Mouse (Mus musculus) MEL (cell line): ENCODE results near the gene Crybb3. TPM values are rescaled to one million over a fixed set of nuclear protein-coding genes. Genes with fewer than 3 reads are reported as not detected.

Experiments used
- DNase-seq: peaks from one replicate; pipeline ENCODE4 v3.0.0; 2011; ENCODE audit warnings: low read depth, low spot score
- H3K27ac ChIP-seq: 2 replicates; pipeline ENCODE4 v1.5.1; 2012; ENCODE audit warnings: low read depth, mild to moderate bottlenecking, control low read depth, low read length, moderate library complexity; ENCODE audit not compliant: control insufficient read depth
- H3K27me3 ChIP-seq, 2 experiments: fragments of 150-350 bp in 1 of 2; sonication (generic) in 1 of 2; 2 replicates each; pipeline ENCODE4 v1.6.1; 2012; ENCODE audit warnings: low read length in 2 of 2, mild to moderate bottlenecking in 2 of 2, improper control_type of control experiment in 1 of 2, moderate library complexity in 1 of 2; ENCODE audit not compliant: insufficient read depth in 2 of 2, control insufficient read depth in 1 of 2
- H3K36me3 ChIP-seq, 2 experiments: 2 replicates each; pipeline ENCODE4 v1.6.1; 2012 to 2014; ENCODE audit warnings: low read length in 2 of 2, improper control_type of control experiment in 1 of 2, inconsistent platforms in 1 of 2, mild to moderate bottlenecking in 1 of 2; ENCODE audit not compliant: insufficient read depth in 2 of 2, control insufficient read depth in 1 of 2
- H3K4me1 ChIP-seq, 2 experiments: fragments of 150-350 bp in 1 of 2; sonication (generic) in 1 of 2; 2 replicates each; pipeline ENCODE4 v1.6.1; 2012; ENCODE audit warnings: low read length in 2 of 2, improper control_type of control experiment in 1 of 2, mild to moderate bottlenecking in 1 of 2; ENCODE audit not compliant: insufficient read depth in 2 of 2, control insufficient read depth in 1 of 2
- H3K4me3 ChIP-seq, 2 experiments: fragments of 150-350 bp in 1 of 2; sonication (generic) in 1 of 2; 2 replicates each; pipeline ENCODE4 v1.5.1; 2012; ENCODE audit warnings: low read depth in 2 of 2, low read length in 2 of 2, mild to moderate bottlenecking in 2 of 2, moderate library complexity in 2 of 2, control low read depth in 1 of 2, improper control_type of control experiment in 1 of 2; ENCODE audit not compliant: control insufficient read depth in 1 of 2, insufficient read depth in 1 of 2
- H3K79me2 ChIP-seq: 2 replicates; pipeline ENCODE4 v1.6.1; 2012; ENCODE audit warnings: mild to moderate bottlenecking, low read length, moderate library complexity; ENCODE audit not compliant: control insufficient read depth, poor library complexity, insufficient read depth
- H3K9ac ChIP-seq: 2 replicates; pipeline ENCODE4 v1.6.1; 2012; ENCODE audit warnings: low read depth, mild to moderate bottlenecking, control low read depth, low read length, moderate library complexity; ENCODE audit not compliant: control insufficient read depth, poor library complexity, severe bottlenecking
- H3K9me3 ChIP-seq: fragments of 150-350 bp; sonication (generic); replicated peaks from 2 replicates; pipeline ENCODE4 v1.6.1; 2012; ENCODE audit warnings: mild to moderate bottlenecking, low read length, improper control_type of control experiment, moderate library complexity; ENCODE audit not compliant: insufficient read depth
- BHLHE40 ChIP-seq: IDR thresholded peaks from 2 replicates; pipeline ENCODE4 v1.6.1; 2012; ENCODE audit warnings: low read depth, mild to moderate bottlenecking, inconsistent platforms, low read length, improper control_type of control experiment, borderline replicate concordance
- CHD1 ChIP-seq: IDR thresholded peaks from 2 replicates; pipeline ENCODE4 v1.6.1; 2012; ENCODE audit warnings: low read depth, mild to moderate bottlenecking, inconsistent platforms, low read length, improper control_type of control experiment
- E2F4 ChIP-seq: IDR thresholded peaks from 2 replicates; pipeline ENCODE4 v1.6.1; 2011; ENCODE audit warnings: low read depth, low read length, improper control_type of control experiment, borderline replicate concordance
- ELF1 ChIP-seq: IDR thresholded peaks from 2 replicates; pipeline ENCODE4 v1.6.1; 2014; ENCODE audit warnings: low read depth, mild to moderate bottlenecking, inconsistent platforms, low read length, improper control_type of control experiment, moderate library complexity
- ETS1 ChIP-seq: IDR thresholded peaks from 2 replicates; pipeline ENCODE4 v1.6.1; 2012; ENCODE audit warnings: low read depth, mild to moderate bottlenecking, inconsistent platforms, low read length, improper control_type of control experiment, moderate library complexity
- GABPA ChIP-seq: IDR thresholded peaks from 2 replicates; pipeline ENCODE4 v1.6.1; 2012; ENCODE audit warnings: low read depth, mild to moderate bottlenecking, inconsistent platforms, low read length, improper control_type of control experiment, moderate library complexity
- GATA1 ChIP-seq: IDR thresholded peaks from 2 replicates; pipeline ENCODE4 v1.6.1; 2011; ENCODE audit warnings: low read depth, low read length, improper control_type of control experiment
- KAT2A ChIP-seq: conservative IDR thresholded peaks from 2 replicates; pipeline ENCODE4 v1.6.1; 2012; ENCODE audit warnings: low read depth, low read length, improper control_type of control experiment, inconsistent platforms
- MEF2A ChIP-seq: IDR thresholded peaks from 2 replicates; pipeline ENCODE4 v1.6.1; 2014; ENCODE audit warnings: low read depth, mild to moderate bottlenecking, inconsistent platforms, low read length, improper control_type of control experiment; ENCODE audit not compliant: poor library complexity, insufficient replicate concordance, severe bottlenecking; ENCODE audit errors: extremely low read depth
- MYB ChIP-seq: IDR thresholded peaks from 2 replicates; pipeline ENCODE4 v1.6.1; 2011; ENCODE audit warnings: mild to moderate bottlenecking, low read depth, low read length, improper control_type of control experiment
- NRF1 ChIP-seq: IDR thresholded peaks from 2 replicates; pipeline ENCODE4 v1.6.1; 2014; ENCODE audit warnings: low read depth, mild to moderate bottlenecking, inconsistent platforms, low read length, improper control_type of control experiment, moderate library complexity; ENCODE audit not compliant: poor library complexity, insufficient read depth, severe bottlenecking
- POLR2AphosphoS2 ChIP-seq: IDR thresholded peaks from 2 replicates; pipeline ENCODE4 v1.6.1; 2011; ENCODE audit warnings: low read length, improper control_type of control experiment
- POLR2AphosphoS5 ChIP-seq: IDR thresholded peaks from 2 replicates; pipeline ENCODE4 v1.6.1; 2012; ENCODE audit warnings: low read depth, borderline replicate concordance, mild to moderate bottlenecking, inconsistent platforms, low read length, moderate library complexity, mixed read lengths
- RAD21 ChIP-seq: IDR thresholded peaks from 2 replicates; pipeline ENCODE4 v1.6.1; 2011; ENCODE audit warnings: mild to moderate bottlenecking, low read depth, low read length, improper control_type of control experiment
- SMC3 ChIP-seq: IDR thresholded peaks from 2 replicates; pipeline ENCODE4 v1.6.1; 2011; ENCODE audit warnings: low read depth, low read length, improper control_type of control experiment
- TAL1 ChIP-seq: IDR thresholded peaks from 2 replicates; pipeline ENCODE4 v1.6.1; 2012; ENCODE audit warnings: mild to moderate bottlenecking, inconsistent platforms, low read length, moderate library complexity, mixed read lengths
- TBP ChIP-seq: IDR thresholded peaks from 2 replicates; pipeline ENCODE4 v1.8.0; 2011; ENCODE audit warnings: low read depth, low read length, improper control_type of control experiment
- UBTF ChIP-seq: IDR thresholded peaks from 2 replicates; pipeline ENCODE4 v1.6.1; 2012; ENCODE audit warnings: low read depth, mild to moderate bottlenecking, inconsistent platforms, low read length, improper control_type of control experiment, moderate library complexity, borderline replicate concordance; ENCODE audit not compliant: insufficient read depth
- USF1 ChIP-seq: IDR thresholded peaks from 2 replicates; pipeline ENCODE4 v1.6.1; 2014; ENCODE audit warnings: low read depth, mild to moderate bottlenecking, inconsistent platforms, low read length, improper control_type of control experiment, moderate library complexity
- ZC3H11A ChIP-seq: IDR thresholded peaks from 2 replicates; pipeline ENCODE4 v1.6.1; 2012; ENCODE audit warnings: low read depth, mild to moderate bottlenecking, inconsistent platforms, low read length, improper control_type of control experiment
- ZMIZ1 ChIP-seq: IDR thresholded peaks from 2 replicates; pipeline ENCODE4 v1.6.1; 2012; ENCODE audit warnings: low read depth, mild to moderate bottlenecking, inconsistent platforms, low read length, improper control_type of control experiment, moderate library complexity
- polyA plus RNA-seq, 2 experiments: library from polyadenylated mRNA; stranded (reverse) in 1 of 2; unstranded in 1 of 2; fragments of >175 nt in 1 of 2; fragments of >200 nt in 1 of 2; gene quantifications; 2 replicates each; pipeline versions ENCODE4 v1.2.1 to v1.2.4; 2012; ENCODE audit warnings: low replicate concordance in 2 of 2, low read depth in 1 of 2; ENCODE audit not compliant: insufficient read length in 2 of 2, insufficient read depth in 1 of 2, missing spikeins in 1 of 2
- total RNA-seq: library from RNA; depleted of rRNA; stranded (reverse); fragments of 300-350 nt; gene quantifications from 2 replicates; pipeline ENCODE4 v1.2.3, GENCODE M21; 2012

The Crybb3 gene
- total and polyA plus RNA-seq, 3 experiments, result not detected

DNA sequence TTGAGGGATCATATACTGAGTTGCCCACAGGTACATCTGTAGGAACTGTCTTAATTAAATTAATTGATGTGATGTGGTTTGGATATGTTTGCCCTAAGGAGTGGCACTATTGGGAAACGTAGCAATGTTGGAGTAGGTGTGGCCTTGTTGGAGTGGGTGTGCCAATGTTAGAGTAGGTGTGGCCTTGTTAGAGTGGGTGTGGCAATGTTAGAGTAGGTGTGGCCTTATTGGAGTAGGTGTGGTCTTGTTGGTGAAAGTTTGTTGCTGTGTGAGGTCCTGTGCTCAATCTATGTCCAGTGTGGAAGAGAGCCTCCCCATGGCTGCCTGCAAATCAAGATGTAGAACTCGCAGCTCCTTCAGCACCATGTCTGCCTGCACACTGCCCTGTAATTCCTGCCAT lies 2.9 kb upstream of the Crybb3 start (continued):
- TF ChIP-seq ZMIZ1, result no peak
- TF ChIP-seq, all 39 proteins: peak for 0

DNA sequence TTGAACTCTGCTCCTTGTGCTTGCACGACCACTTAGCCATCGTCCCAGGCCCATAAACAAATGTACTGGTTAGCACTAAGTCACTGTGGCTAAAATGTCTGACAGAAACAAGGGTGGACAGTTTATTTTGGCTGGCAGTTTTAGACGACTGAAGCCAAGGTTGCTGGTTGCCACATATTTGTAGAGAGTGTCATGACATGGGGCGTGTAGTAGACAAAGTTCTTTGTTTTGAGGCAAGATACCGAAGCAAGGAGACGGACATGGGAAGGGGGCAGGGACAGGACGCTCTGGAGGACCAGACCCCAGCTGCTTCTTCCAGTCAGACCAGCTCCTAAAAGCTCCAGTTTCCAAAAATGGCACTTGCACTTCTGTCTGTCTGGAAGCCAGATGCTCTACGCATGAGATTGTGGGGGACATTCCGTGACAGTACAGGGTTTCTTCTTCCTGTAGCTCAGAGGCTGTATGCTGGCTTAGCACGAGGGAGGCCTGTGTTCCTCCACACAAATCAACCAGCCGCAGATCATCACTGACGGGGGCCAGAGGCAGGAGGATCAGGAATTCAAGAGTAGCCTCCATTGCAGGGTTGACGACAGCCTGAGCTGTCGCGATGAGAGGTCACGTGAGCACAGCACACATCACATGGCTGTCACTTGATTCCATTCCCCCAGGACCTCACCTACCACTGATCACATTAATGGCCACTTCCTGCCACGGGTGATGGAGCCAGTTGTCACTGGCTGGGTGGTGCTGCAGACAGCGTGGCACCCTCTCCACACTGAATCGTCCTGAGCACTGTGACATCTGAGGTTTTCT lies 1.2 kb upstream of the Crybb3 start:
- H3K9me3 ChIP-seq, result no peaks in the 10 kb centered on the region
- H3K27me3 ChIP-seq, result no peaks in the 10 kb centered on the region
- no peak for DNase-seq
- no peak overlapping the region for H3K27ac ChIP-seq
- H3K4me3 ChIP-seq, result no peak overlapping the region
- H3K36me3 ChIP-seq, result no peaks in the 10 kb centered on the region
- TF ChIP-seq ELF1 (no peak), RAD21 (no peak), TBP (no peak), POLR2AphosphoS5 (no peak), UBTF (no peak), ZC3H11A (no peak), KAT2A (no peak), MEF2A (no peak), GABPA (no peak)
- TF ChIP-seq, all 39 proteins: peak for 0
- Histone ChIP-seq H3K79me2 (no peaks in the 10 kb centered on the region), H3K4me1 (no peaks in the 10 kb centered on the region), H3K9ac (no peak overlapping the region)

DNA sequence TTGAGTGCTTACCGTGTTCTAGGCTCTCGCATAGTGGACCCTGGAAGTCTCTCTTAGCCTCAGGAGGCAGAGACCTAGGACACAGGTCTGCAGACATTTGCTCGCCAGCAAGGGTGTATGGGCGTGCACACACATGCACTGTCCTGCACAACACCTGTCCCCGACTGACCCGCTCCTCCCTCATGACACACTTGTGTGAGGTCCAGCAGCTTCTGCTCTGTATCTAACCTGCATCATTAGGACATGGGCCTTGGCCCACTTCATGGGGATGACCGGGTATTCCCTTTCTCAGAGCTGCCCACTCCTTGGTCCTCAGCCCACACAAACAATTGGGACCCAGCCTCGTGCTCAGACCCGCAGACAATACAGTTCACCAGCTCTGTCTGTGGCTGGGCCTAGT lies 364 bp downstream of the Crybb3 start:
- H3K4me3 ChIP-seq, result no peak overlapping the region
- DNase-seq, result no peak
- H3K9me3 ChIP-seq, result no peaks in the 10 kb centered on the region
- TF ChIP-seq ETS1 (no peak), TAL1 (no peak), SMC3 (no peak), USF1 (no peak), MYB (no peak), TBP (no peak), BHLHE40 (no peak), ELF1 (no peak), GATA1 (no peak), POLR2AphosphoS2 (no peak), E2F4 (no peak), CHD1 (no peak), NRF1 (no peak)
- no peaks in the 10 kb centered on the region for H3K79me2 ChIP-seq
- no peak overlapping the region for H3K27ac ChIP-seq
- no peaks in the 10 kb centered on the region for H3K27me3 ChIP-seq
- H3K4me1 ChIP-seq, result no peaks in the 10 kb centered on the region
- no peaks in the 10 kb centered on the region for H3K36me3 ChIP-seq
- no peak overlapping the region for H3K9ac ChIP-seq
